Mouse (Mus musculus) embryonic facial prominence, embryonic 14.5 days (tissue): ENCODE data around the gene Spred2. TPM values are rescaled to one million over a fixed set of nuclear protein-coding genes. Genes with fewer than 3 reads are reported as not detected.

Experiments used
- ATAC-seq: fragments of 200-750 bp; cut with Nextera tagmentation; 2 replicates; pipeline ENCODE4 v1.8.0; 2017; ENCODE audit warnings: low read depth, moderate number of reproducible peaks, moderate TSS enrichment
- DNase-seq: peaks from one replicate; pipeline ENCODE4 v3.0.0-alpha.2; 2015; ENCODE audit warnings: low spot score
- H3K27ac ChIP-seq: fragments of 300-500 bp; sonication (generic); replicated peaks from 2 replicates; pipeline ENCODE4 v1.5.1; 2014; ENCODE audit warnings: low read depth, mild to moderate bottlenecking, low read length, moderate library complexity
- H3K27me3 ChIP-seq: fragments of 300-500 bp; sonication (generic); replicated peaks from 2 replicates; pipeline ENCODE4 v1.6.1; 2014; ENCODE audit warnings: low read length; ENCODE audit not compliant: control insufficient read depth, insufficient read depth
- H3K36me3 ChIP-seq: fragments of 300-500 bp; sonication (generic); 2 replicates; pipeline ENCODE4 v1.6.1; 2014; ENCODE audit warnings: low read length, mixed read lengths; ENCODE audit not compliant: control insufficient read depth, insufficient read depth
- H3K4me1 ChIP-seq: fragments of 300-500 bp; sonication (generic); 2 replicates; pipeline ENCODE4 v1.6.1; 2014; ENCODE audit warnings: antibody characterized with exemption, low read length; ENCODE audit not compliant: control insufficient read depth, insufficient read depth
- H3K4me2 ChIP-seq: fragments of 300-500 bp; sonication (generic); 2 replicates; pipeline ENCODE4 v1.6.1; 2014; ENCODE audit warnings: low read depth, mild to moderate bottlenecking, low read length, moderate library complexity, mixed read lengths
- H3K4me3 ChIP-seq: fragments of 300-500 bp; sonication (generic); 2 replicates; pipeline ENCODE4 v1.5.1; 2014; ENCODE audit warnings: low read depth, mild to moderate bottlenecking, low read length
- H3K9ac ChIP-seq: fragments of 300-500 bp; sonication (generic); 2 replicates; pipeline ENCODE4 v1.6.1; 2014; ENCODE audit warnings: low read depth, mild to moderate bottlenecking, low read length, moderate library complexity, mixed read lengths
- H3K9me3 ChIP-seq: fragments of 300-500 bp; sonication (generic); 2 replicates; pipeline ENCODE4 v1.6.1; 2016; ENCODE audit warnings: low read length; ENCODE audit not compliant: control insufficient read depth
- WGBS: fragments of 180-500 bp; shearing (Covaris S2); extraction: QIAGEN DNeasy Blood & Tissue Kit; methylation state at CpG from one replicate; pipeline ENCODE4 v1.1.7; 2014; 5-methylcytosine and 5-hydroxymethylcytosine counted together
- polyA plus RNA-seq: library from polyadenylated mRNA; unstranded; fragments of >200 nt; fragmentation: Nextera tagmentation; extraction: Ambion mirVana; gene quantifications from 2 replicates; pipeline ENCODE4 v1.2.1, GENCODE M21; 2014

The Spred2 gene
- polyA plus RNA-seq, 1 experiment from 2014 or later: 8.7 TPM

GRCm38 (mm10) chr11:20038723-20039122 lies 114.5 kb downstream of the Spred2 start:
- Histone ChIP-seq H3K27ac (no peak overlapping the region), H3K4me3 (no peak overlapping the region), H3K27me3 (no peaks in the 10 kb centered on the region), H3K4me1 (peaks cover 24% of the 10 kb centered on the region), H3K9ac (no peak overlapping the region), H3K36me3 (no peaks in the 10 kb centered on the region), H3K9me3 (no peaks in the 10 kb centered on the region), H3K4me2 (peak overlapping the region; percentile 25; the same call in 1 of the 2 replicates)
- 0 out of 2 replicates have a peak, but pooled peaks have one; percentile 46 for ATAC-seq
- DNase-seq: peak; percentile 65
- WGBS: 24% methylated on average over 8 of the region's 8 CpGs

GRCm38 (mm10) chr11:20041164-20041920 lies 117.2 kb downstream of the Spred2 start:
- peak overlapping the region; percentile 1; the same call in 1 of the 2 replicates for H3K27ac ChIP-seq
- no peaks in the 10 kb centered on the region for H3K36me3 ChIP-seq
- WGBS: 13% methylated on average over 6 of the region's 6 CpGs
- H3K9me3 ChIP-seq: no peaks in the 10 kb centered on the region
- H3K4me1 ChIP-seq: peaks cover 24% of the 10 kb centered on the region
- H3K4me3 ChIP-seq: no peak overlapping the region
- no peak overlapping the region for H3K4me2 ChIP-seq
- no peak overlapping the region for H3K9ac ChIP-seq
- ATAC-seq (no peak; the same call in 1 of the 2 replicates), DNase-seq (no peak)
- no peaks in the 10 kb centered on the region for H3K27me3 ChIP-seq

- ATAC-seq: no peak
- no peak overlapping the region for H3K9ac ChIP-seq
- WGBS: 43% methylated on average over 4 of the region's 4 CpGs
- H3K4me2 ChIP-seq: no peak overlapping the region
- no peaks in the 10 kb centered on the region for H3K27me3 ChIP-seq
- no peak for DNase-seq
- no peak overlapping the region for H3K4me3 ChIP-seq
- H3K36me3 ChIP-seq: no peaks in the 10 kb centered on the region
- H3K4me1 ChIP-seq: peaks cover 24% of the 10 kb centered on the region
- no peaks in the 10 kb centered on the region for H3K9me3 ChIP-seq
- H3K27ac ChIP-seq: 0 out of 2 replicates have a peak overlapping the region, but pooled peaks have one; percentile 1
Observed at GRCm38 (mm10) chr11:20042106-20042505, 117.9 kb downstream of the Spred2 start.

- DNase-seq (no peak), ATAC-seq (no peak)
- Histone ChIP-seq H3K27me3 (no peaks in the 10 kb centered on the region), H3K4me3 (no peak overlapping the region), H3K9ac (no peak overlapping the region), H3K27ac (no peak overlapping the region), H3K36me3 (no peaks in the 10 kb centered on the region), H3K4me2 (no peak overlapping the region), H3K4me1 (peaks cover 24% of the 10 kb centered on the region), H3K9me3 (no peaks in the 10 kb centered on the region)
- WGBS: 78% methylated on average over 4 of the region's 4 CpGs
Observed at GRCm38 (mm10) chr11:20043256-20043655, 119.1 kb downstream of the Spred2 start.

- no peak overlapping the region for H3K4me2 ChIP-seq
- no peak for ATAC-seq
- WGBS: 70% methylated on average over 3 of the region's 3 CpGs
Observed at GRCm38 (mm10) chr11:20045586-20045985, 121.4 kb downstream of the Spred2 start.

GRCm38 (mm10) chr11:20052814-20053536 lies 128.8 kb downstream of the Spred2 start:
- H3K4me1 ChIP-seq: no peaks in the 10 kb centered on the region
- no peak overlapping the region for H3K9ac ChIP-seq
- peak; percentile 24; the same call in 1 of the 2 replicates for ATAC-seq
- 0 out of 2 replicates have a peak overlapping the region, but pooled peaks have one; percentile 13 for H3K27ac ChIP-seq
- 0 out of 2 replicates have a peak, but pooled peaks cover 3% of the 10 kb centered on the region for H3K9me3 ChIP-seq
- 50% methylated on average over 13 of the region's 13 CpGs for WGBS
- H3K4me2 ChIP-seq: no peak overlapping the region
- H3K36me3 ChIP-seq: peaks cover 22% of the 10 kb centered on the region
- no peak for DNase-seq
- no peak overlapping the region for H3K4me3 ChIP-seq
- no peaks in the 10 kb centered on the region for H3K27me3 ChIP-seq

More at GRCm38 (mm10) chr11:20045586-20045985, 121.4 kb downstream of the Spred2 start:
- DNase-seq: no peak
- H3K4me1 ChIP-seq: peaks cover 16% of the 10 kb centered on the region
- H3K36me3 ChIP-seq: no peaks in the 10 kb centered on the region
- H3K27ac ChIP-seq: no peak overlapping the region
- no peak overlapping the region for H3K9ac ChIP-seq
- 0 out of 2 replicates have a peak, but pooled peaks cover 3% of the 10 kb centered on the region for H3K9me3 ChIP-seq
- no peak overlapping the region for H3K4me3 ChIP-seq
- H3K27me3 ChIP-seq: no peaks in the 10 kb centered on the region

- 61% methylated on average over 3 of the region's 3 CpGs for WGBS
- Histone ChIP-seq H3K36me3 (peaks cover 25% of the 10 kb centered on the region), H3K9ac (no peak overlapping the region), H3K4me3 (no peak overlapping the region), H3K27ac (no peak overlapping the region), H3K4me1 (no peaks in the 10 kb centered on the region), H3K27me3 (no peaks in the 10 kb centered on the region), H3K4me2 (no peak overlapping the region), H3K9me3 (0 out of 2 replicates have a peak, but pooled peaks cover 3% of the 10 kb centered on the region)
- DNase-seq (no peak), ATAC-seq (no peak)
Observed at GRCm38 (mm10) chr11:20053951-20054350, 129.8 kb downstream of the Spred2 start.

- Histone ChIP-seq H3K27me3 (no peaks in the 10 kb centered on the region), H3K4me2 (no peak overlapping the region), H3K27ac (no peak overlapping the region), H3K4me3 (no peak overlapping the region), H3K36me3 (peaks cover 32% of the 10 kb centered on the region), H3K4me1 (no peaks in the 10 kb centered on the region), H3K9ac (no peak overlapping the region), H3K9me3 (0 out of 2 replicates have a peak, but pooled peaks cover under 1% of the 10 kb centered on the region)
- ATAC-seq: no peak
- WGBS: 26% methylated on average over 5 of the region's 5 CpGs
- DNase-seq: no peak
Observed at GRCm38 (mm10) chr11:20054617-20055016, 130.4 kb downstream of the Spred2 start.
